Mouse (Mus musculus) erythroblast, embryonic 14.5 days (primary cell): Measurements from ENCODE around the gene Mcts2.

Source experiments
- GATA1 ChIP-seq: IDR thresholded peaks from 2 replicates; pipeline ENCODE4 v1.6.1; 2012; ENCODE audit warnings: low read length, inconsistent platforms, mixed read lengths
- TAL1 ChIP-seq: IDR thresholded peaks from 3 replicates; pipeline ENCODE4 v1.6.1; 2012; ENCODE audit warnings: low read length, inconsistent platforms, mixed read lengths

DNA sequence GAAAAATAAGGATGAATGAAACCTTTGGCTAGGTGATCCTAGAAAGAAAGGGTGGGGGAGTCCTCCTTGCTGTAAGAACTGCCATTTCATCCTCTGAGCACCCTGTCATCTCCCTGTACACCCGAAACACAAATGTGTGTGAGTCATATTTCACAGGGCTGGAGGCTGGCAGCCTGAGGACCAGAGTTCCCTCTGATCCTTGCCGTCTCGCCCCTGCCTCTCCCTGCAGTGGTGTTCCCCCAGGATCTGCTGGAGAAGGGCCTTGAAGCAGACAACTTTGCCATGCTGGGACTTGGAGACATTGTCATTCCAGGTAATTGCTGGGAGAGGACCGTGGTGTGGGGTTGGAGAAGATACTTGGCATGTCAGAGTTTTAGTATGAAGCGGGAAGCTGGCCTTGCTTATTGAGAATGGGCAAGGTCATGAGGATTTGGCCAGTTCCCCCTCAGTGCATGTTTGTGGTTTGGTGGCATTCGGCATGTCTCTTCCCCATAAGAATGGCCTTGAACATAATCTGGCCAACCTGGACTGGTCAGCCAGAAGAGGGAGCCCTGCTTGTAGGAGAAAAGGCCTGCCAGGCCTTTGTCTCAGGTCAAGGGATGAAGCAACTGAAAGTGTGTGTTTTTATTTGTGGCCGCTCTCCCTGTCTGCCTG is 4.9 kb downstream of the Mcts2 start:
- TF ChIP-seq GATA1 (no peak), TAL1 (no peak)
